Mouse (Mus musculus): ENCODE measurements at regions not wholly inside any gene's neighbourhood (a gene's known extent, or its start where the extent isn't known, plus 50 kb on each side); places are given as distances from the start of the nearest gene placed in this dataset.
A peak's percentile ranks its signal among the peaks of the same experiment; 100 is the strongest.

DNA sequence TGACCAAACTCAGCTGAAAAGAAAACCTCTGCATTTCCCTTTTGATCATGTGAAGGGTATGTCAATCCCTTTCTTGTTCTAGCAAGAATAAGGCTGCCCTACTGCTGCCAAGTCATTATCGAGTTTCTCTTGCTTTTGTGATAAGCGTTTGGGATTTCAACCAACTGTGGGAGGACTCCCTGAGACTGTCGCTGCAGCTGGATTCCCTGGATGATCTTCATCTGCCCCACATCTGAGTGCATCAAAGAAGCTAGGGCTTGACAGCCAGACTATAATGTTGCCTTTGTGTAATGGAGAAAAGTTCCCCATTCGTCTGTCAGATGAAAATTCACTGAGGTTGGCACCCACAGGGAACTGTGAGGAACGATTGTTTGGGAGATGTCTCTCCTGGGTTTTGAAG lies 147.4 kb upstream of the Ptprk start:
- Histone ChIP-seq H3K9me3 (replicated peaks) (no peaks in the 10 kb centered on the region), H3K4me1 (peaks cover 4% of the 10 kb centered on the region; the same call in 1 of the 2 replicates), H3K27me3 (no peaks in the 10 kb centered on the region), H3K9ac (no peak overlapping the region), H3K4me2 (no peak overlapping the region), H3K36me3 (ENCODE audit: poor library complexity, severe bottlenecking) (no peaks in the 10 kb centered on the region), H3K4me3 (no peak overlapping the region), H3K27ac (no peak overlapping the region)
- 37% methylated on average over 5 of the region's 5 CpGs for WGBS
- peak; percentile 57; the same call in 1 of the 2 replicates for ATAC-seq

DNA sequence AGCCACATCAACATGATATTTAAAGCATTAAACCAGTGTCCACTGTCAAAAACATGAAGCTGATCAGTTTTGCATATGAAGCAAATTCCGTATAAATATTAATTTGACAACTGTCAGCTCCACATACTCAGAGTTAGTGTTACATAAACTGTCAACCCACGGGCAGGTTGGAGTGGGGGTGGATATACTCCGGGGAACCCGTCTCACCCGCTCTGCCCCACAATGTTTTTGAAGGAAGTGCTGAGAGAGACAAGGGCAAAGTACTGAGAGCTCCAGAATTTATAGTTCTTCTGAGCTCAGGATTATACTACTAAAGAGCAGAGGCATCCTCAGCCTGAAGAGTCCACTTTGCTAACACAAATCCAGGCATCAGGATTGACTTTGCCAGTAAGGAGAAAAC lies 132.5 kb upstream of the Ptprk start:
- no peaks in the 10 kb centered on the region for H3K4me1 ChIP-seq
- no peaks in the 10 kb centered on the region for H3K27me3 ChIP-seq
- ATAC-seq = no peak
- no peak overlapping the region for H3K27ac ChIP-seq
- H3K9ac ChIP-seq = no peak overlapping the region
- WGBS = 89% methylated on average over 5 of the region's 5 CpGs
- no peaks in the 10 kb centered on the region for H3K9me3 ChIP-seq (replicated peaks)
- no peaks in the 10 kb centered on the region for H3K36me3 ChIP-seq (ENCODE audit: poor library complexity, severe bottlenecking)
- no peak overlapping the region for H3K4me2 ChIP-seq
- H3K4me3 ChIP-seq = no peak overlapping the region

- no peak for ATAC-seq
- H3K4me1 ChIP-seq = no peaks in the 10 kb centered on the region
- WGBS = 93% methylated on average over 1 of the region's 1 CpGs
These were observed 125.5 kb upstream of the Ptprk start for GRCm38 (mm10) chr10:27949127-27949526.

GRCm38 (mm10) chr10:27968202-27968601 lies 106.4 kb upstream of the Ptprk start:
- Histone ChIP-seq H3K4me1 (no peaks in the 10 kb centered on the region), H3K27me3 (no peaks in the 10 kb centered on the region), H3K4me2 (no peak overlapping the region), H3K9ac (no peak overlapping the region), H3K27ac (no peak overlapping the region), H3K36me3 (ENCODE audit: poor library complexity, severe bottlenecking) (no peaks in the 10 kb centered on the region), H3K4me3 (no peak overlapping the region), H3K9me3 (replicated peaks) (no peaks in the 10 kb centered on the region)
- 90% methylated on average over 1 of the region's 1 CpGs for WGBS
- ATAC-seq = no peak

More at GRCm38 (mm10) chr10:27949127-27949526, 125.5 kb upstream of the Ptprk start:
- Histone ChIP-seq H3K4me2 (no peak overlapping the region), H3K36me3 (ENCODE audit: poor library complexity, severe bottlenecking) (no peaks in the 10 kb centered on the region), H3K27ac (no peak overlapping the region), H3K27me3 (no peaks in the 10 kb centered on the region), H3K9me3 (replicated peaks) (no peaks in the 10 kb centered on the region), H3K9ac (no peak overlapping the region), H3K4me3 (no peak overlapping the region)

- WGBS = 81% methylated on average over 4 of the region's 4 CpGs
These were observed 90.6 kb upstream of the Ptprk start for GRCm38 (mm10) chr10:27984047-27984446.

GRCm38 (mm10) chr10:27985068-27985467 lies 89.6 kb upstream of the Ptprk start:
- no peaks in the 10 kb centered on the region for H3K36me3 ChIP-seq (ENCODE audit: poor library complexity, severe bottlenecking)
- H3K27me3 ChIP-seq = no peaks in the 10 kb centered on the region
- H3K27ac ChIP-seq = no peak overlapping the region
- no peak overlapping the region for H3K4me2 ChIP-seq
- 83% methylated on average over 1 of the region's 1 CpGs for WGBS
- no peak for ATAC-seq
- H3K4me1 ChIP-seq = no peaks in the 10 kb centered on the region
- no peak overlapping the region for H3K9ac ChIP-seq
- no peaks in the 10 kb centered on the region for H3K9me3 ChIP-seq (replicated peaks)
- H3K4me3 ChIP-seq = no peak overlapping the region

More at GRCm38 (mm10) chr10:27984047-27984446, 90.6 kb upstream of the Ptprk start:
- no peak overlapping the region for H3K4me2 ChIP-seq
- H3K4me3 ChIP-seq = no peak overlapping the region
- no peaks in the 10 kb centered on the region for H3K36me3 ChIP-seq (ENCODE audit: poor library complexity, severe bottlenecking)
- no peaks in the 10 kb centered on the region for H3K4me1 ChIP-seq
- ATAC-seq = no peak
- no peaks in the 10 kb centered on the region for H3K27me3 ChIP-seq
- H3K9ac ChIP-seq = no peak overlapping the region
- H3K27ac ChIP-seq = no peak overlapping the region
- H3K9me3 ChIP-seq (replicated peaks) = no peaks in the 10 kb centered on the region

DNA sequence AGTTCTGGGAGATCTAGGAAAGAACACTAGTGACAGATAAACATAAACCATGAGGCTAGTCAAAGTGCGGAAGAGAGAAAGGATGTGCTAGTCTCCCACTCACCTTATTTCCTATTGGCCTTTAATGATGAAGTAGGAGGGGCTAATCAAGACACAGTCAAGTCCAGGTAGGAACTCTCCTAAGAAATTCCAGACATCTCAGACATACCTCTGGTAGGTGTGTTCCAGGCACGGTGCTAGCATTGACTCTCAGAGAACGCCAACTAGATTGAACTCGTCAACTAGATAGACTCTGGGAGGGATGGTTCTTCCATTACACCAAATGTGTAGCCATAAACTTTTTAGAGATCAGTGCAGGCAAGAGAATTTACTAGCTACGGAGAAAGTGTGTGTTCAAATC lies 87.6 kb upstream of the Ptprk start:
- WGBS = 94% methylated on average over 5 of the region's 5 CpGs
- Histone ChIP-seq H3K9me3 (replicated peaks) (no peaks in the 10 kb centered on the region), H3K9ac (no peak overlapping the region), H3K27ac (no peak overlapping the region), H3K4me2 (no peak overlapping the region), H3K27me3 (no peaks in the 10 kb centered on the region), H3K4me1 (no peaks in the 10 kb centered on the region), H3K36me3 (ENCODE audit: poor library complexity, severe bottlenecking) (no peaks in the 10 kb centered on the region), H3K4me3 (no peak overlapping the region)
- no peak for ATAC-seq

DNA sequence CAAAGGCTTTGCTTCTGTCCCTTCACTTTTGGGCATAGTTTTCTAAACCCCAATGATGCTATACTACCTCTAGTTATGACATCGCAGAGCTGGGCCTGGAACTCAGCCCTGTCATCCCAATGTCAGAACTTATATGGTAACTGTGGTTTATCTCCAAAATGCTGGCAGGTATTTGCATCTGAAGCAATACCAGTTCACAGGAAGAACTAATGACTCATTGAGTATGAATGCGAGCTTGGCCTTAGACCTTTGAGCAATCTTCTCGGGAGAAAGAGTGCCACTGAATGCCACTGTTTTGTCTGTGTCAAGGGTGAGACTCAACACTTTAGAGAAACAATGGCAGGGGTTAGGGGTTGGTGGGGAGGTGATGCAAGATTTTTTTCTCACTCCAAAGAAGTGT lies 86.6 kb upstream of the Ptprk start:
- WGBS = 58% methylated on average over 3 of the region's 3 CpGs

DNA sequence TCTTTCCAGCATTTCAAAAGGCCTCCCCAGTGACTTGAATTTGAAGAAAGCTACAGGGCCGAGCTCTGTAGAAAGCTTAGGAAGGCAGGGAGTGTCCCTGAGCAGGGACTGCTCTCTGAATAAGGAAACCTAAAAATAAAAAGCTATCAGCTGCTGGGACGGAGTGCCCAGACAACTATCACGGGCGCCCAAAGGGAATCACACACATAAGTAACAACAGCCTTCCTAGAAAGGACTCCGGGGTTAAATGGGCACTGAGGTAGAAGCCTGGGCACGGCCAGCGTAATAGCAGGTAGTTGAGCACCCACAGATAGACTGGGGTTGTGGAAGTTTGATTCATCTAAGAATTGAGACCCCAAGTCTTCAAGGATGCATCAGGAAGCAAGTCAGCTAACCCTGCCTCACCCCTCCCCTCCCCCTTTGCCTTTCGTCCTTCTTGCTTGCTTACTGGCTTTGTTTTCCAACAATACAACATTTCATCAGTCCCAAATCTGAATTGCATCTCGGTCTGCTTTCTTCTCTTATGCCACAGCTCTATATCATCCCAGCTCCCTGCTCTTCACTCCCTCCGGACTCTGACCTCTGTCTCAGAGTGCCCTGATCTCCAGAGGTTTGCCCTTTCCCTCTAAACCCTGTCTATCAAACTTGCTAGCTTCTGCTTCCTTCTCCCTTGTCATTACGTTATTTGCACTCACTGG lies 84.1 kb upstream of the Ptprk start:
- H3K4me2 ChIP-seq = no peak overlapping the region
- no peak for ATAC-seq
- no peaks in the 10 kb centered on the region for H3K36me3 ChIP-seq (ENCODE audit: poor library complexity, severe bottlenecking)
- H3K9me3 ChIP-seq (replicated peaks) = no peaks in the 10 kb centered on the region
- 63% methylated on average over 11 of the region's 11 CpGs for WGBS
- no peaks in the 10 kb centered on the region for H3K27me3 ChIP-seq
- H3K4me1 ChIP-seq = no peaks in the 10 kb centered on the region
- H3K4me3 ChIP-seq = no peak overlapping the region
- H3K9ac ChIP-seq = no peak overlapping the region
- H3K27ac ChIP-seq = no peak overlapping the region

More for the DNA sequence above, 86.6 kb upstream of the Ptprk start:
- Histone ChIP-seq H3K4me2 (no peak overlapping the region), H3K9ac (no peak overlapping the region), H3K36me3 (ENCODE audit: poor library complexity, severe bottlenecking) (no peaks in the 10 kb centered on the region), H3K4me1 (no peaks in the 10 kb centered on the region), H3K27ac (no peak overlapping the region), H3K27me3 (no peaks in the 10 kb centered on the region), H3K4me3 (no peak overlapping the region), H3K9me3 (replicated peaks) (no peaks in the 10 kb centered on the region)
- ATAC-seq = no peak

DNA sequence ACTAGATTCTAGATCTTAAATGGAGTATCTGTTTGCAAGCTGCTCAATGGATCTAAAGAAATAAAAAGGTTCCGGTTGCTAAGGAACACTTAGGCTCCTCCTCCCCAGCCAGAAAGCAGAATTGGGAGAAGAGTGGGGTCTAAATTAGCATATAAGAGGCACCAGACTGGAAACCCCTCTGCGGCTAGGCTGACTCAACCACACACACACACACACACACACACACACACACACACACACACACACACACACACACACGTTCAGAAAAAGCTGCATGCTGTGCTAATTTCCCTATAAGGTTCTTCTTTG lies 83.6 kb upstream of the Ptprk start:
- 36% methylated on average over 3 of the region's 3 CpGs for WGBS
- Histone ChIP-seq H3K4me1 (no peaks in the 10 kb centered on the region), H3K4me3 (no peak overlapping the region), H3K36me3 (ENCODE audit: poor library complexity, severe bottlenecking) (no peaks in the 10 kb centered on the region), H3K9ac (no peak overlapping the region), H3K27me3 (no peaks in the 10 kb centered on the region), H3K4me2 (no peak overlapping the region), H3K27ac (no peak overlapping the region), H3K9me3 (replicated peaks) (no peaks in the 10 kb centered on the region)
- ATAC-seq = peak; percentile 69; the same call in 1 of the 2 replicates

- Histone ChIP-seq H3K36me3 (ENCODE audit: poor library complexity, severe bottlenecking) (no peaks in the 10 kb centered on the region), H3K9ac (no peak overlapping the region), H3K4me3 (no peak overlapping the region), H3K27me3 (no peaks in the 10 kb centered on the region), H3K4me2 (no peak overlapping the region), H3K9me3 (replicated peaks) (no peaks in the 10 kb centered on the region), H3K4me1 (no peaks in the 10 kb centered on the region), H3K27ac (no peak overlapping the region)
- WGBS = 67% methylated on average over 2 of the region's 2 CpGs
- ATAC-seq = no peak
These were observed 80.1 kb upstream of the Ptprk start for GRCm38 (mm10) chr10:27994376-27995034.

GRCm38 (mm10) chr10:27995035-27995399 lies 79.6 kb upstream of the Ptprk start:
- Histone ChIP-seq H3K27ac (no peak overlapping the region), H3K4me2 (no peak overlapping the region), H3K4me1 (no peaks in the 10 kb centered on the region), H3K9ac (no peak overlapping the region), H3K4me3 (no peak overlapping the region), H3K9me3 (replicated peaks) (no peaks in the 10 kb centered on the region), H3K36me3 (ENCODE audit: poor library complexity, severe bottlenecking) (no peaks in the 10 kb centered on the region), H3K27me3 (no peaks in the 10 kb centered on the region)
- WGBS = 80% methylated on average over 1 of the region's 1 CpGs
- no peak for ATAC-seq

GRCm38 (mm10) chr10:28010756-28011155 lies 63.9 kb upstream of the Ptprk start:
- 60% methylated on average over 2 of the region's 2 CpGs for WGBS
- ATAC-seq = no peak

More at GRCm38 (mm10) chr10:28010756-28011155, 63.9 kb upstream of the Ptprk start:
- H3K36me3 ChIP-seq (ENCODE audit: poor library complexity, severe bottlenecking) = no peaks in the 10 kb centered on the region
- no peaks in the 10 kb centered on the region for H3K27me3 ChIP-seq
- no peak overlapping the region for H3K4me2 ChIP-seq
- H3K4me3 ChIP-seq = no peak overlapping the region
- no peaks in the 10 kb centered on the region for H3K4me1 ChIP-seq
- no peak overlapping the region for H3K27ac ChIP-seq
- no peak overlapping the region for H3K9ac ChIP-seq
- H3K9me3 ChIP-seq (replicated peaks) = no peaks in the 10 kb centered on the region
